Mouse (Mus musculus) spleen, adult 10 weeks (tissue): ENCODE results near the gene 5730480H06Rik. TPM values are rescaled to one million over a fixed set of nuclear protein-coding genes. Genes with fewer than 3 reads are reported as not detected.

Source experiments
- polyA plus RNA-seq: library from polyadenylated mRNA; stranded (reverse); fragments of 350-450 nt; fragmentation: Illumina TruSeq; extraction: RNeasy Lipid Tissue Mini Kit (QIAGEN cat#74804); gene quantifications from one replicate; pipeline ENCODE4 v1.2.3, GENCODE M21; 2015; ENCODE audit warnings: low replicate concordance; ENCODE audit not compliant: insufficient read depth

The 5730480H06Rik gene
- polyA plus RNA-seq: 25.5 TPM

GRCm38 (mm10) chr5:48327652-48328051 lies at the start of gene 5730480H06Rik:
5730480H06Rik (plus strand) TSS chr5:48327952.

